Mouse (Mus musculus) heart, embryonic 13.5 days (tissue): ENCODE measurements around the gene Gm10772. TPM values are rescaled to one million over a fixed set of nuclear protein-coding genes. Genes with fewer than 3 reads are reported as not detected.
"Not testable (repeated sequence)": the region's sequence is repeated elsewhere in the genome, so short reads cannot be mapped to it uniquely, and the experiment has no call there.

Source experiments
- ATAC-seq: fragments of 200-750 bp; cut with Nextera tagmentation; 2 replicates; pipeline ENCODE4 v1.8.0; 2017; ENCODE audit warnings: moderate TSS enrichment; ENCODE audit not compliant: insufficient number of reproducible peaks, low FRiP score, low TSS enrichment; ENCODE audit errors: extremely low read depth
- H3K27ac ChIP-seq: fragments of 300-500 bp; sonication (generic); replicated peaks from 2 replicates; pipeline ENCODE4 v1.5.1; 2015; ENCODE audit warnings: moderate library complexity, mild to moderate bottlenecking, inconsistent platforms
- H3K27me3 ChIP-seq: fragments of 300-500 bp; sonication (generic); replicated peaks from 2 replicates; pipeline ENCODE4 v1.6.1; 2015; ENCODE audit warnings: mild to moderate bottlenecking, inconsistent platforms
- H3K36me3 ChIP-seq: fragments of 300-500 bp; sonication (generic); 2 replicates; pipeline ENCODE4 v1.6.1; 2015; ENCODE audit warnings: mild to moderate bottlenecking, inconsistent platforms
- H3K4me1 ChIP-seq: fragments of 300-500 bp; sonication (generic); 2 replicates; pipeline ENCODE4 v1.6.1; 2015; ENCODE audit warnings: inconsistent platforms
- H3K4me2 ChIP-seq: fragments of 300-500 bp; sonication (generic); 2 replicates; pipeline ENCODE4 v1.6.1; 2015; ENCODE audit warnings: inconsistent platforms, mild to moderate bottlenecking, moderate library complexity
- H3K4me3 ChIP-seq: fragments of 300-500 bp; sonication (generic); 2 replicates; pipeline ENCODE4 v1.5.1; 2015; ENCODE audit warnings: moderate library complexity, mild to moderate bottlenecking, inconsistent platforms
- H3K9ac ChIP-seq: fragments of 300-500 bp; sonication (generic); 2 replicates; pipeline ENCODE4 v1.6.1; 2015; ENCODE audit warnings: inconsistent platforms, mild to moderate bottlenecking, moderate library complexity
- H3K9me3 ChIP-seq: fragments of 300-500 bp; sonication (generic); 2 replicates; pipeline ENCODE4 v1.6.1; 2016; ENCODE audit warnings: inconsistent platforms
- WGBS: fragments of 180-500 bp; shearing (Covaris S2); methylation state at CpG from one replicate; pipeline ENCODE4 v1.1.7; 2015; ENCODE audit warnings: mixed read lengths; 5-methylcytosine and 5-hydroxymethylcytosine counted together
- polyA plus RNA-seq: library from polyadenylated mRNA; unstranded; fragments of >200 nt; fragmentation: Nextera tagmentation; extraction: Ambion mirVana; gene quantifications from 2 replicates; pipeline ENCODE4 v1.2.1, GENCODE M21; 2015

The Gm10772 gene
- polyA plus RNA-seq: not detected in 2 replicates

DNA sequence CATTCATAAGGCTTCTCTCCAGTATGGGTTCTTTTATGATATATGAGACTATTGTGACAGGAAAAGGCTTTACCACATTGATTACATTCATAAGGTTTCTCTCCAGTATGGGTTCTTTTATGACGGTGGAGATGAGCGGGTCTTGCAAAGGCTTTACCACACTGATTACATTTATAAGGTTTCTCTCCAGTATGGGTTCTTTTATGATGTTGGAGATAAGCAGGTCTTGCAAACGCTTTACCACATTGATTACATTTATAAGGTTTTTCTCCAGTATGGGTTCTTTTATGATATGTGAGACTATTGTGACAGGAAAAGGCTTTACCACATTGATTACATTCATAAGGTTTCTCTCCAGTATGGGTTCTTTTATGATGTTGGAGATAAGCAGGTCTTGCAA is at the start of gene Gm10772:
Gm10772 (minus strand) TSS at position 101 of the 400 bp plus-strand sequence.
- not testable (repeated sequence) for H3K4me1 ChIP-seq, H3K9ac ChIP-seq, H3K4me3 ChIP-seq, H3K36me3 ChIP-seq, H3K9me3 ChIP-seq, H3K27ac ChIP-seq, ATAC-seq, H3K4me2 ChIP-seq, H3K27me3 ChIP-seq
- no CpG with 5 or more reads among the region's 3 CpGs for WGBS

DNA sequence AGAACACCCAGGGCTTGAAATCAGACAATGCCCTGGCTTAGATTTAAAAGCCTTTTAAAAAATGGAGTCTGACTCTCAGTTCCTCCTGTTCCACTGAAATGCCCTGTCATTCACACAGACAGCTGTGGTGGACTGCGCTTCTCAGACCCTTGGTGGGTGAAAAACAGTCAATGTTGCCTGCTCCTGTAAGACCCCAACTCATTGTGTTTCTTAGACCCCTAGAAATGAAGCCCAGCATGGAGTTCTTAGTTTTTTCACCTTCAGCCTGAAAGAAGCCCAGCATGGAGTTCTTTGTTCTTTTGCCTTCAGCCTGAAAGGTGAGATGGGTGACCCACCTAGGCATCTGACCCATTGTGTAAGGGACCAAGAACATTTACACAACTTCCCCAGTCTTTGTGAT is 36.5 kb upstream of the Gm10772 start:
- H3K4me1 ChIP-seq, H3K36me3 ChIP-seq, H3K4me2 ChIP-seq, H3K27ac ChIP-seq, H3K9ac ChIP-seq, H3K9me3 ChIP-seq, H3K4me3 ChIP-seq, H3K27me3 ChIP-seq, ATAC-seq: not testable (repeated sequence)
- no CpG with 5 or more reads among the region's 1 CpGs for WGBS

DNA sequence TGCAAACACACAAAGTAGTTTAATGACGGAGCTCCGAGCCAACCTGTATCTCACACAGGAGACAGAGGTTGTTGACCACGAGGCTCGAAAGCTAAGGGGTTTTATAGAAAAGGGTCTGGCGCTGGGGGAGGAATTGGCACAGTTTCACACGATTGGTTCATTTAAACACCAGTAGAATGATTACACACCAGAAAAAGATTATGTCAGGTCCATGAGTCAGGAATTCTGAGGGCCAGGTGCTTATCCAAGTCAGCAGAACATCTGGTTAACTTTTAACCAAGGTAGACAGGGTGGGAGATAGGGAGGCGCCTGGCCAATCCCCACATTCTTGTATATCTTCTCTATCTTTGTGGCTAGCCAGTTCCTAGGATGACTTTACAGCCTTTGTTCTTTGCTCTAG is 35.8 kb upstream of the Gm10772 start:
- WGBS: 75% methylated on average over 4 of the region's 7 CpGs
- ATAC-seq, H3K27ac ChIP-seq, H3K36me3 ChIP-seq, H3K4me3 ChIP-seq, H3K9ac ChIP-seq, H3K4me1 ChIP-seq, H3K4me2 ChIP-seq, H3K27me3 ChIP-seq, H3K9me3 ChIP-seq: not testable (repeated sequence)

DNA sequence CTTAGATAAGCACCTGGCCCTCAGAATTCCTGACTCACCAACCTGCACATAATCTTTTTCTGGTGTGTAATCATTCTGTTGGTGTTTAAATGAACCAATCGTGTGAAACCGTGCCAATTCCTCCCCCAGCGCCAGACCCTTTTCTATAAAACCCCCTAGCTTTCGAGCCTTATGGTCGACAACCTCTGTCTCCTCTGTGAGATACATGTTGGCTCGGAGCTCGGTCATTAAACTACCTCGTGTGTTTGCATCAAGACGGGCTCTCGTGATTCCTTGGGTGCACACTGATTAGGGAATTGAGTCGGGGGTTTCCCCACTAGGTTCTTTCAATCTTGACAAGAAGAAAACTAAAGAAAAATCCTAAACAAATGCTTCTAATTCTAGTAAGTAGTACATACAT is 13.0 kb downstream of the Gm10772 start:
- ATAC-seq: no peak
- Histone ChIP-seq H3K4me3 (no peak overlapping the region), H3K9ac (no peak overlapping the region), H3K9me3 (no peaks in the 10 kb centered on the region), H3K4me2 (no peak overlapping the region), H3K27me3 (no peaks in the 10 kb centered on the region), H3K27ac (no peak overlapping the region), H3K36me3 (no peaks in the 10 kb centered on the region), H3K4me1 (no peaks in the 10 kb centered on the region)
- no CpG with 5 or more reads among the region's 11 CpGs for WGBS

DNA sequence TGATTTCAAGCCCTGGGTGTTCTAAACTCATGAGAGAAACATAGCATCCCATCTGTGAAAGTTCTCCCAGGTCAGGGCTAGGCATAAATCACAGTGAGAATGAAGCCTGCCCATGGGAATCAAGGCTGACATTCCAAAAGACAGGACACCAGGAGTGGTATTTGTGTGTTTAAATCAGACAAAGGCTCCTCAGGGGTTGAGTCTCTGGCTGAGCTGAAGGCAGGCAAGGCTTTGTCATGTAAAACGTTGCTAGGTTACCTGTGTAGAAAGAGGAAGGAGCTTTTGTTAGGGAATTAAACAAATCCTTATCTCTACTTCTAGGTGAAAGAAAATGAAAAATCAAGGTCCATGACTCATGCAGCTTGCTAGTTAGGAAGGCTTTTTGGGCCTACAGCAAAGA is 13.6 kb downstream of the Gm10772 start:
- no CpG with 5 or more reads among the region's 1 CpGs for WGBS
- not testable (repeated sequence) for H3K27me3 ChIP-seq, H3K36me3 ChIP-seq, H3K27ac ChIP-seq, H3K4me2 ChIP-seq, H3K4me1 ChIP-seq, H3K4me3 ChIP-seq, H3K9ac ChIP-seq, ATAC-seq, H3K9me3 ChIP-seq

DNA sequence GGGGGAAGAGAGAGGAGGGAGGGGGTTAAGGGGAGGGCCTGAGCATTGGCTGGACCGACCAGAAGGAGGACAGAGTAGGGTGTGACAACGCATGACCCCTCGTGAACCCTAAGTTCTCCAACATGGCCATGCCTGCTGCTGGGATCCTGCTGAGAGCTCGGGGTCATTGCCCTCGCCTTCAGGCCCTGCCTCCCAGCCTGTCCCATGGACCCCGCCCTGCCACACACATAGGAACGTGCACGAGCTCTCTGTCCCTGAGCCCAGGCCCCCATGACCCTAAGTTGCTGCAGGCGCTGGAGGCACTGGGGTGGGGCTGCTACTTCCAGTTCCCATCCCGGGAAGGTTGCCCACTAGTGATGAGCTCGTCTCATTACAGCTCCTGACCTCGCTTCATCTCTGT is 48.2 kb downstream of the Gm10772 start:
- not testable (repeated sequence) for H3K4me3 ChIP-seq, H3K9me3 ChIP-seq, H3K27ac ChIP-seq, H3K27me3 ChIP-seq, ATAC-seq, H3K4me1 ChIP-seq, H3K36me3 ChIP-seq, H3K4me2 ChIP-seq, H3K9ac ChIP-seq
- 63% methylated on average over 4 of the region's 12 CpGs for WGBS

Other genes with a start within 250 kb of the Gm10772 start
- not detected in 2 replicates for gene Gm10324, start 108.0 kb downstream of the Gm10772 start, polyA plus RNA-seq
- not detected in 2 replicates for gene 2410141K09Rik, start 213.5 kb upstream of the Gm10772 start, polyA plus RNA-seq